Mouse (Mus musculus) MN1 (cell line): Measurements from ENCODE around the gene Olfr1250.
"Not testable (repeated sequence)": the region's sequence is repeated elsewhere in the genome, so short reads cannot be mapped to it uniquely, and the experiment has no call there.

Source experiments
- DNase-seq: peaks from one replicate; pipeline ENCODE4 v3.0.0-alpha.2; 2016; ENCODE audit warnings: low spot score

The Olfr1250 gene

GRCm38 (mm10) chr2:89661367-89661766 lies at the start of gene Olfr1250:
TSS of gene Olfr1250 (minus strand) at chr2:89661467.
- no peak for DNase-seq

- no peak for DNase-seq
These were observed 30.7 kb upstream of the Olfr1250 start for GRCm38 (mm10) chr2:89691980-89692379.

GRCm38 (mm10) chr2:89671836-89672235 lies 10.6 kb upstream of the Olfr1250 start, which contains the start of gene Olfr1251:
TSS of gene Olfr1251 (minus strand) at chr2:89671936.
- no peak for DNase-seq

- DNase-seq, result no peak
These were observed 26.4 kb downstream of the Olfr1250 start, which contains the start of gene Olfr1249 for GRCm38 (mm10) chr2:89634883-89635282. TSS of gene Olfr1249 (minus strand) at chr2:89634983.

- not testable (repeated sequence) for DNase-seq
These were observed 43.1 kb downstream of the Olfr1250 start, which contains the start of gene Olfr1248 for GRCm38 (mm10) chr2:89618145-89618544. TSS of gene Olfr1248 (minus strand) at chr2:89618245.

GRCm38 (mm10) chr2:89614030-89614429 lies 47.2 kb downstream of the Olfr1250 start, which contains the start of gene Olfr1247:
TSS of gene Olfr1247 (minus strand) at chr2:89614130.
- no peak for DNase-seq
